Mouse (Mus musculus) liver, embryonic 14.5 days (tissue): ENCODE results near the gene Lingo1.
A peak's percentile ranks its signal among the peaks of the same experiment; 100 is the strongest.

ENCODE experiments used
- CTCF ChIP-seq: IDR thresholded peaks from 2 replicates; pipeline ENCODE4 v1.5.1; 2016; ENCODE audit warnings: antibody characterized with exemption, low read depth, control low read depth
- EP300 ChIP-seq: IDR thresholded peaks from 2 replicates; pipeline ENCODE4 v1.6.1; 2016; ENCODE audit warnings: antibody characterized with exemption, low read depth

- TF ChIP-seq CTCF (peak; percentile 84), EP300 (no peak)
These were observed 47.5 kb upstream of the Lingo1 start for GRCm38 (mm10) chr9:56843679-56844188.
